In the genomic region with DNA sequence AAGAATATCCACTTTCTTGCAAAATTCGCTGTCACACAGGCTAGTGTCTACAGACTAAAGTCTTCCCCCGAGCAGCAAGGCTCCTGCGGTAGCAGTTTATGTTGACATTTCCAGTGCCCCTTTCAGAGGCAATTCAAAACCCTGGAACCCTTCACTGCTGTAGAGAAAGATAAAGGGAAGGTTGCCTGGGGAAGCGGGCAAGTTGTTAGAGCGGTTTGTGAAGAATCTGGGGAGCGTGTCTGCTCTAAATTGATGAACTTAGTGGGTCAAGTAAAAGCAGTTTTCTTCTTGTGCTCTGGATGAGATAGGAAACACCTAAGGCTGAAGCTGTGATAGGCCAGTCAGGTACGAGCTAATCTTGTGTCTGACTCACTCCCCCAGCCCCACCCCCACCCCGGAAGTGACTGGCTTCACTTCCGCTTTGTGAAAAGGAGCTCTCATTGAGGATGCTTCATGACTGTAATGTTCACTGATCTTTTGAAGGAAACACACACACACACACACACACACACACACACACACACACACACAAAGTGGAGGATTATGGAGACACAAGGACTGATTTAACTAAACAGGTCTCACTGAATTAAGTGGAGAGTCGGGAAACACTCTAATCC, we compare ENCODE assay signal across 10 mouse cellular contexts.
DNase-seq lines count a peak whose midpoint lies in the region; ATAC-seq lines count a peak whose summit lies in the region.
"Had no signal": no experiment of that assay in that cellular context is flagged by ENCODE, and none has a peak within 500 bp of the region (broad histone marks: within the 10 kb centered on the region; RNA-seq: fewer than 3 reads in every experiment).

No protein-coding gene starts in this region.

- no peak overlapping the region for H3K27ac ChIP-seq in forebrain, embryonic 13.5 days
- no peak overlapping the region for H3K27ac ChIP-seq in forebrain, embryonic 15.5 days (replicated peaks)
- H3K27ac ChIP-seq in lung, embryonic 16.5 days (ENCODE audit: low read length) = 0 out of 2 replicates have a peak overlapping the region, but pooled peaks have one; percentile 5
- no peak overlapping the region for H3K27ac ChIP-seq in intestine, embryonic 15.5 days
- H3K27ac ChIP-seq: midbrain, embryonic 12.5 days had no signal

- 42% methylated on average over 10 of the region's 10 CpGs for WGBS in forebrain, embryonic 13.5 days
- 38% methylated on average over 10 of the region's 10 CpGs for WGBS in forebrain, embryonic 15.5 days
- 17% methylated on average over 10 of the region's 10 CpGs for WGBS in lung, embryonic 16.5 days
- WGBS in intestine, embryonic 15.5 days = 22% methylated on average over 10 of the region's 10 CpGs

- DNase-seq in lung, postnatal 14 days = no peak
- DNase-seq in splenic B cell, adult 2 months (ENCODE audit: low read depth, low spot score) = peak; percentile 58
- DNase-seq in Muller cell, postnatal 12 days (ENCODE audit: inconsistent ontology term) = no peak
- DNase-seq in adrenal gland, adult 18-20 months (ENCODE audit: low spot score in 2 of 2) = no peak
- DNase-seq: cerebellum, adult 8-10 months had no signal

- no peaks in the 10 kb centered on the region for H3K36me3 ChIP-seq in forebrain, embryonic 13.5 days (ENCODE audit: poor library complexity, severe bottlenecking)
- H3K36me3 ChIP-seq in forebrain, embryonic 15.5 days = no peaks in the 10 kb centered on the region
- H3K36me3 ChIP-seq in lung, embryonic 16.5 days (ENCODE audit: control insufficient read depth, insufficient read depth, low read length) = no peaks in the 10 kb centered on the region
- no peaks in the 10 kb centered on the region for H3K36me3 ChIP-seq in intestine, embryonic 15.5 days
- H3K36me3 ChIP-seq in splenic B cell, adult 2 months (ENCODE audit: control insufficient read depth, insufficient read depth, low read length, poor library complexity, severe bottlenecking) = no peaks in the 10 kb centered on the region
- H3K36me3 ChIP-seq: midbrain, embryonic 12.5 days had no signal

- H3K27me3 ChIP-seq in forebrain, embryonic 13.5 days = no peaks in the 10 kb centered on the region
- H3K27me3 ChIP-seq in forebrain, embryonic 15.5 days = no peaks in the 10 kb centered on the region
- H3K27me3 ChIP-seq in lung, embryonic 16.5 days (ENCODE audit: control insufficient read depth, insufficient read depth, low read depth, low read length) = no peaks in the 10 kb centered on the region
- H3K27me3 ChIP-seq in intestine, embryonic 15.5 days (replicated peaks) = no peaks in the 10 kb centered on the region
- no peaks in the 10 kb centered on the region for H3K27me3 ChIP-seq in splenic B cell, adult 2 months (ENCODE audit: control insufficient read depth, insufficient read depth, low read length, poor library complexity, severe bottlenecking)
- H3K27me3 ChIP-seq: midbrain, embryonic 12.5 days had no signal

- 0 out of 2 replicates have a peak overlapping the region, but pooled peaks have one; percentile 7 for H3K4me2 ChIP-seq in forebrain, embryonic 13.5 days
- no peak overlapping the region; the same call in 1 of the 2 replicates for H3K4me2 ChIP-seq in forebrain, embryonic 15.5 days (replicated peaks)
- H3K4me2 ChIP-seq in lung, embryonic 16.5 days (ENCODE audit: low read depth, low read length) = peak overlapping the region; percentile 28
- peak overlapping the region; percentile 43 for H3K4me2 ChIP-seq in intestine, embryonic 15.5 days (replicated peaks)
- H3K4me2 ChIP-seq: midbrain, embryonic 12.5 days had no signal

- H3K4me3 ChIP-seq in forebrain, embryonic 13.5 days = no peak overlapping the region
- H3K4me3 ChIP-seq in forebrain, embryonic 15.5 days = no peak overlapping the region
- H3K4me3 ChIP-seq in lung, embryonic 16.5 days (ENCODE audit: low read length) = no peak overlapping the region
- H3K4me3 ChIP-seq in intestine, embryonic 15.5 days (replicated peaks) = no peak overlapping the region
- H3K4me3 ChIP-seq: midbrain, embryonic 12.5 days had no signal

- H3K9ac ChIP-seq in forebrain, embryonic 13.5 days = no peak overlapping the region
- no peak overlapping the region for H3K9ac ChIP-seq in forebrain, embryonic 15.5 days (replicated peaks)
- 0 out of 2 replicates have a peak overlapping the region, but pooled peaks have one; percentile 5 for H3K9ac ChIP-seq in lung, embryonic 16.5 days (ENCODE audit: low read length)
- H3K9ac ChIP-seq in intestine, embryonic 15.5 days = no peak overlapping the region
- H3K9ac ChIP-seq: midbrain, embryonic 12.5 days had no signal

- H3K4me1 ChIP-seq in forebrain, embryonic 13.5 days = peaks cover 13% of the 10 kb centered on the region
- H3K4me1 ChIP-seq in forebrain, embryonic 15.5 days = peaks cover 9% of the 10 kb centered on the region
- H3K4me1 ChIP-seq in lung, embryonic 16.5 days (replicated peaks; ENCODE audit: control insufficient read depth, insufficient read depth, low read length) = peaks cover 11% of the 10 kb centered on the region
- peaks cover 6% of the 10 kb centered on the region; the same call in 1 of the 2 replicates for H3K4me1 ChIP-seq in intestine, embryonic 15.5 days (replicated peaks)

- H3K9me3 ChIP-seq in forebrain, embryonic 13.5 days (replicated peaks) = no peaks in the 10 kb centered on the region
- 0 out of 2 replicates have a peak, but pooled peaks cover 2% of the 10 kb centered on the region for H3K9me3 ChIP-seq in forebrain, embryonic 15.5 days
- H3K9me3 ChIP-seq in lung, embryonic 16.5 days (ENCODE audit: control insufficient read depth, low read length) = no peaks in the 10 kb centered on the region
- no peaks in the 10 kb centered on the region for H3K9me3 ChIP-seq in intestine, embryonic 15.5 days
- H3K9me3 ChIP-seq: midbrain, embryonic 12.5 days had no signal

- ATAC-seq in forebrain, embryonic 13.5 days = no peak
- no peak for ATAC-seq in forebrain, embryonic 15.5 days (replicated peaks)
- ATAC-seq in lung, embryonic 16.5 days (ENCODE audit: low read depth) = no peak
- 0 out of 2 replicates have a peak, but pooled peaks have one; percentile 31 for ATAC-seq in intestine, embryonic 15.5 days
